Mouse (Mus musculus): ENCODE measurements around the gene Osbp2. TPM values are rescaled to one million over a fixed set of nuclear protein-coding genes. Genes with fewer than 3 reads are reported as not detected.

Osbp2 gene
- total RNA-seq, 2 experiments from 2014 or later, result 141 to 149 TPM

GRCm38 (mm10) chr11:3860361-3860760 is 3.3 kb downstream of the Osbp2 start:
- TF ChIP-seq CTCF (IDR thresholded peaks at IDR 0.05), result no peak
- H3K4me3 ChIP-seq, result no peak overlapping the region
- DNase-seq (ENCODE audit: extremely low spot score in 1 of 2, low spot score in 2 of 2), result no peak
- intact Hi-C loops (cut with DNase I), result no loop called here
- H3K27ac ChIP-seq, result no peak overlapping the region

DNA sequence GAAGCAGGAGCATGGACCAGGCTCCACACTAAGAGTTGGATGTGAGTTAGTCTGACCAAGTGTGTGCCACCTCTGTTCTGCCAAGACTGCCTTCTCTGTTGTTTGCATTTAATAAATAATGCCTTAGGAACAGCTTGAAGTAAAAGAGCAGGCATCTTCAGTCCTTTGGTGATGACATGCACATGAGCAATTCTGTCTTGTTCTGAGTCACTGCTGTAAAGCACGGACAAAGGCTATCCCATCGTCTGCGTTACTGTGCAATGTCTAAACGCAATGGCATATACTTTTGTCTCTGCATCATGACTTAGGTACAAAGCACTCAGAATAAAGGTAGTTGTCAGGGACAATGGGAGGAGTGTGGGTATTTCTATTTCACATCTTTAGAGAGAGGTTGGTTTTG is 3.9 kb downstream of the Osbp2 start:
- no peak overlapping the region for H3K4me3 ChIP-seq
- no peak for TF ChIP-seq CTCF (IDR thresholded peaks at IDR 0.05)
- intact Hi-C loops (cut with DNase I), result no loop called here
- H3K27ac ChIP-seq, result no peak overlapping the region
- DNase-seq (ENCODE audit: extremely low spot score in 1 of 2, low spot score in 2 of 2), result no peak

DNA sequence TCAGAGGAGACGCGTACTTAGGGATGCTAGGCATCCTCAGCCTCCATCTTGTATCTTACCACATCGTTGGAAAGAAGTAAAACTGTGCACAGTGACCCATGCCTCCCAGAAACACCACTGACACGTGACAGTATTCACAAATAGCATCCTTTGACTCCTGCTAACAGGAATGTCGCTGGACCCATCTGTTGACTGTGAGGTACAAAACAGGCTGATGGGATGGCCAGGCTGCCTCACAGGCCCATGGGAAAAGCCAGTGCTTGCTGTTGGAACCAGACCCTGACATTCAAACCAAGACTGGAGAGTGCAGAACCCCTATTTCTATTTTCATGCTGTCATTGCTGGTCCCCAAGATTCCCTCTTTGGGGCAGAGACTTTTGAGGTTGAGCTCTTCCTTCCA is 5.8 kb downstream of the Osbp2 start:
- no peak for TF ChIP-seq CTCF (IDR thresholded peaks at IDR 0.05)
- Histone ChIP-seq H3K27ac (no peak overlapping the region), H3K4me3 (no peak overlapping the region)
- intact Hi-C loops (cut with DNase I), result no loop called here
- no peak for DNase-seq (ENCODE audit: extremely low spot score in 1 of 2, low spot score in 2 of 2)

GRCm38 (mm10) chr11:3855846-3856245 is 7.9 kb downstream of the Osbp2 start:
- Histone ChIP-seq H3K4me3 (no peak overlapping the region), H3K27ac (peak overlapping the region; percentile 63)
- intact Hi-C loops (cut with DNase I), result no loop called here
- no peak for DNase-seq (ENCODE audit: extremely low spot score in 1 of 2, low spot score in 2 of 2)
- no peak for TF ChIP-seq CTCF (IDR thresholded peaks at IDR 0.05)

DNA sequence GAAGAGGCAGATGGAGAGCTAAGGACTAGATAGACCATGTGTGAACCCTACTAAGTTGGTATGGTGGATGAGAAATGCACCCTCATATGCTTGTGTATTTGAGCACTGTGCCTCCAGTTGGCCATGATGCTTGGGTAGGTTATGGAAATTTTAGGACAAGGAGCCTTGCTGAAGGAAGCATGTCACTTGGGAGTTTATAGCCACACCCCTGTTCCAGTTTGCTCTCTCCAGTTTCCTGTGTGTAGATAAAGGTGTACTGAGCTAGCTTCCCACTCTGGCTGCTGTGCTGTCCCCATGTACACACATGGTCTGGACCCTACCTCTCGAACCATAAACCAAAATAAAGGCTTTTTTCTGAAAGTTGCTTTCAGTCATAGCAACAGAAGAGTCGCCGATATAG is 9.5 kb downstream of the Osbp2 start:
- no peak for TF ChIP-seq CTCF (IDR thresholded peaks at IDR 0.05)
- H3K27ac ChIP-seq, result peak overlapping the region; percentile 33
- no peak for DNase-seq (ENCODE audit: extremely low spot score in 1 of 2, low spot score in 2 of 2)
- intact Hi-C loops (cut with DNase I), result no loop called here
- no peak overlapping the region for H3K4me3 ChIP-seq

GRCm38 (mm10) chr11:3853481-3854034 is 10.1 kb downstream of the Osbp2 start:
- intact Hi-C loops (cut with DNase I), result loop anchor here (1.0 kb wide), 1 partner anchor 21 kb away; no protein-coding TSS in a partner anchor
- Histone ChIP-seq H3K27ac (peak overlapping the region; percentile 50), H3K4me3 (no peak overlapping the region)
- no peak for TF ChIP-seq CTCF (IDR thresholded peaks at IDR 0.05)
- peak; percentile 54 to 74 for DNase-seq (ENCODE audit: extremely low spot score in 1 of 2, low spot score in 2 of 2)

GRCm38 (mm10) chr11:3853031-3853430 is 10.7 kb downstream of the Osbp2 start:
- DNase-seq (ENCODE audit: extremely low spot score in 1 of 2, low spot score in 2 of 2), result no peak
- no peak for TF ChIP-seq CTCF (IDR thresholded peaks at IDR 0.05)
- no peak overlapping the region for H3K4me3 ChIP-seq
- peak overlapping the region; percentile 50; the same call in 1 of the 2 replicates for H3K27ac ChIP-seq
- intact Hi-C loops (cut with DNase I), result loop anchor here (1.0 kb wide), 1 partner anchor 21 kb away; no protein-coding TSS in a partner anchor

DNA sequence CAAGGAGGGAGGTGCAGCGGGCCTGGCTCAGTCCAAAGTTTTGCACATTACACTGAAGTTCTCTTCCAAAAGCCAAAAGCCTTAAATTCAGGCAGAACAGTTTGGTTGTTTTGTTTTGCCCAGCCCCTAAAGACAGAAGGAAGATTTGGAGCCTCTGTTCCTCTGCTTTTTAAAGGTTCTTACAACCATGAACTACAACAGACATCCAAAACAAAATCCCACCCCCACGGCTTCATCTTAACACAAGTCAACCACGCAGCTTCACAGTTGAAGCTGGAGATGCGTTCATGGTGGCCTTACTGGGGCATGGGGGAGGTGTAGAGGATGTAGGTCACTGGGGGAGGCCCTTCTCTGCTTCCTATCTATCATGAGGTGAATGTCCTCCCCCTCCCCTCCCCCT is 11.8 kb downstream of the Osbp2 start:
- DNase-seq (ENCODE audit: extremely low spot score in 1 of 2, low spot score in 2 of 2), result peak in 1 of 2 experiments; percentile 33
- H3K4me3 ChIP-seq, result no peak overlapping the region
- no peak overlapping the region for H3K27ac ChIP-seq
- TF ChIP-seq CTCF (IDR thresholded peaks at IDR 0.05), result no peak
- intact Hi-C loops (cut with DNase I), result no loop called here

- DNase-seq (ENCODE audit: extremely low spot score in 1 of 2, low spot score in 2 of 2), result no peak
- TF ChIP-seq CTCF (IDR thresholded peaks at IDR 0.05), result no peak
- Histone ChIP-seq H3K27ac (peak overlapping the region; percentile 24; the same call in 1 of the 2 replicates), H3K4me3 (no peak overlapping the region)
- intact Hi-C loops (cut with DNase I), result no loop called here
These were observed 12.9 kb downstream of the Osbp2 start for GRCm38 (mm10) chr11:3850746-3851277.

DNA sequence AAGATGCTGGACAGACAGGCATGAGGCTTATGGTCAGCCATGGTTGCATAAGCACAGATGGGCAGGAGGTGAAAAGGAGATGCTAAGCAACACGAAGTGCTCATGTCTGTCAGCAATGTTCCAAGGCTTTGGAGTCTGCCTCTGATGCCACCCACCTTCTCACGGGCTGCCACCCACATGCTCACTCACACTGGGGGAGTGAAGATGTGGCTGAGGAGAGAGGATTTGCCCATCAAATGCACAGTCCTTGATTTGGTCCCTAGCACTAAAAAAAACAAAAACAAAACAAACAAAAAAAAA is 13.4 kb downstream of the Osbp2 start:
- H3K27ac ChIP-seq, result peak overlapping the region; percentile 73
- no peak overlapping the region for H3K4me3 ChIP-seq
- peak in 1 of 2 experiments; percentile 58 for DNase-seq (ENCODE audit: extremely low spot score in 1 of 2, low spot score in 2 of 2)
- intact Hi-C loops (cut with DNase I), result no loop called here
- no peak for TF ChIP-seq CTCF (IDR thresholded peaks at IDR 0.05)

- H3K27ac ChIP-seq, result peak overlapping the region; percentile 73
- intact Hi-C loops (cut with DNase I), result no loop called here
- no peak for TF ChIP-seq CTCF (IDR thresholded peaks at IDR 0.05)
- DNase-seq (ENCODE audit: extremely low spot score in 1 of 2, low spot score in 2 of 2), result no peak
- no peak overlapping the region for H3K4me3 ChIP-seq
These were observed 14.0 kb downstream of the Osbp2 start for GRCm38 (mm10) chr11:3849469-3850314.

DNA sequence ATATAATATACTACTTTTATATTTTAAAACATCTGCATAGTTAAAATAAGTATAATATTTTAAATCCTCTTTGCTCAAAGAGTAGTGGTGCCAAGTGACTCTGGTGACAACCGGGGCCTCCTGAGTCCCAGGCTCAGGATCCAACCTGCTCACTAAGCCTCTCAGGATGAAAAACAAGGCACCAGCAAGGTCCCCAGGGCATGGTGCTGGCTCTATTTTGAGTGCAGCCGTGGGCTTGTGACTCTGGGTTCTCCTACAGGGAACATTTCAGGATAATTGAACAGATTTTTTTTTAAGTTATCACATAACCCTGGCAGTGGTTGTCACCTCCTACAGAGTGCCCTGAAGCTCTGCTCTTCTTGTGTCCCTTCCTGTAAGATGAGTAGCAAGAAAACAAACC is 17.4 kb downstream of the Osbp2 start:
- intact Hi-C loops (cut with DNase I), result no loop called here
- TF ChIP-seq CTCF (IDR thresholded peaks at IDR 0.05), result no peak
- Histone ChIP-seq H3K27ac (no peak overlapping the region), H3K4me3 (no peak overlapping the region)
- DNase-seq (ENCODE audit: extremely low spot score in 1 of 2, low spot score in 2 of 2), result no peak

All from left cerebral cortex, adult 2 months (tissue).